Mouse (Mus musculus) lung, embryonic 16.5 days (tissue): ENCODE data around the gene Plcb2. TPM values are rescaled to one million over a fixed set of nuclear protein-coding genes. Genes with fewer than 3 reads are reported as not detected.

Experiments
- ATAC-seq: fragments of 200-750 bp; cut with Nextera tagmentation; 2 replicates; pipeline ENCODE4 v1.8.0; 2017; ENCODE audit warnings: low read depth, mild to moderate bottlenecking, moderate library complexity
- H3K27ac ChIP-seq: fragments of 300-500 bp; sonication (generic); 2 replicates; pipeline ENCODE4 v1.5.1; 2014; ENCODE audit warnings: mild to moderate bottlenecking, control low read depth, low read length
- H3K27me3 ChIP-seq: fragments of 300-500 bp; sonication (generic); 2 replicates; pipeline ENCODE4 v1.6.1; 2014; ENCODE audit warnings: low read depth, low read length, mixed read lengths; ENCODE audit not compliant: control insufficient read depth, insufficient read depth
- H3K36me3 ChIP-seq: fragments of 300-500 bp; sonication (generic); 2 replicates; pipeline ENCODE4 v1.6.1; 2014; ENCODE audit warnings: low read length; ENCODE audit not compliant: control insufficient read depth, insufficient read depth
- H3K4me1 ChIP-seq: fragments of 300-500 bp; sonication (generic); replicated peaks from 2 replicates; pipeline ENCODE4 v1.6.1; 2014; ENCODE audit warnings: low read length, mixed read lengths; ENCODE audit not compliant: control insufficient read depth, insufficient read depth
- H3K4me2 ChIP-seq: fragments of 300-500 bp; sonication (generic); 2 replicates; pipeline ENCODE4 v1.6.1; 2014; ENCODE audit warnings: low read depth, low read length, control low read depth
- H3K4me3 ChIP-seq: fragments of 300-500 bp; sonication (generic); 2 replicates; pipeline ENCODE4 v1.5.1; 2014; ENCODE audit warnings: mild to moderate bottlenecking, low read length, control low read depth
- H3K9ac ChIP-seq: fragments of 300-500 bp; sonication (generic); 2 replicates; pipeline ENCODE4 v1.6.1; 2014; ENCODE audit warnings: low read length, control low read depth
- H3K9me3 ChIP-seq: fragments of 300-500 bp; sonication (generic); 2 replicates; pipeline ENCODE4 v1.6.1; 2016; ENCODE audit warnings: low read length; ENCODE audit not compliant: control insufficient read depth
- WGBS: fragments of 180-500 bp; shearing (Covaris S2); extraction: QIAGEN DNeasy Blood & Tissue Kit; methylation state at CpG from one replicate; pipeline ENCODE4 v1.1.7; 2014; 5-methylcytosine and 5-hydroxymethylcytosine counted together
- polyA plus RNA-seq: library from polyadenylated mRNA; unstranded; fragments of >200 nt; fragmentation: Nextera tagmentation; extraction: Ambion mirVana; gene quantifications from 2 replicates; pipeline ENCODE4 v1.2.1, GENCODE M21; 2015

Gene Plcb2
- polyA plus RNA-seq, 1 experiment from 2014 or later: 1.6 TPM

GRCm38 (mm10) chr2:118697955-118698354 is 30.3 kb downstream of the Plcb2 start:
- no peak for ATAC-seq
- H3K27ac ChIP-seq: no peak overlapping the region
- H3K4me2 ChIP-seq: no peak overlapping the region
- peaks cover 29% of the 10 kb centered on the region for H3K4me1 ChIP-seq
- H3K4me3 ChIP-seq: no peak overlapping the region
- no peaks in the 10 kb centered on the region for H3K9me3 ChIP-seq
- H3K9ac ChIP-seq: no peak overlapping the region
- H3K36me3 ChIP-seq: no peaks in the 10 kb centered on the region
- WGBS: 31% methylated on average over 7 of the region's 7 CpGs
- peaks cover 37% of the 10 kb centered on the region for H3K27me3 ChIP-seq

GRCm38 (mm10) chr2:118697311-118697877 is 30.8 kb downstream of the Plcb2 start:
- H3K4me3 ChIP-seq: no peak overlapping the region
- peaks cover 23% of the 10 kb centered on the region for H3K4me1 ChIP-seq
- no peak for ATAC-seq
- WGBS: 32% methylated on average over 5 of the region's 5 CpGs
- no peak overlapping the region for H3K4me2 ChIP-seq
- no peak overlapping the region; the same call in 1 of the 2 replicates for H3K27ac ChIP-seq
- peaks cover 32% of the 10 kb centered on the region for H3K27me3 ChIP-seq
- no peaks in the 10 kb centered on the region for H3K36me3 ChIP-seq
- no peak overlapping the region for H3K9ac ChIP-seq
- H3K9me3 ChIP-seq: no peaks in the 10 kb centered on the region

GRCm38 (mm10) chr2:118696451-118697308 is 31.6 kb downstream of the Plcb2 start:
- H3K4me2 ChIP-seq: no peak overlapping the region
- H3K4me3 ChIP-seq: no peak overlapping the region
- peak; percentile 53; the same call in 1 of the 2 replicates for ATAC-seq
- no peak overlapping the region for H3K27ac ChIP-seq
- peaks cover 25% of the 10 kb centered on the region for H3K27me3 ChIP-seq
- WGBS: 32% methylated on average over 21 of the region's 21 CpGs
- H3K9me3 ChIP-seq: no peaks in the 10 kb centered on the region
- no peak overlapping the region for H3K9ac ChIP-seq
- peaks cover 21% of the 10 kb centered on the region for H3K4me1 ChIP-seq
- H3K36me3 ChIP-seq: no peaks in the 10 kb centered on the region

GRCm38 (mm10) chr2:118695677-118696232 is 32.5 kb downstream of the Plcb2 start:
- Histone ChIP-seq H3K27ac (no peak overlapping the region), H3K36me3 (no peaks in the 10 kb centered on the region), H3K9ac (no peak overlapping the region), H3K4me3 (no peak overlapping the region), H3K4me2 (no peak overlapping the region), H3K4me1 (peaks cover 20% of the 10 kb centered on the region), H3K27me3 (peaks cover 15% of the 10 kb centered on the region), H3K9me3 (no peaks in the 10 kb centered on the region)
- WGBS: 20% methylated on average over 11 of the region's 11 CpGs
- ATAC-seq: no peak

GRCm38 (mm10) chr2:118693370-118693966 is 34.8 kb downstream of the Plcb2 start:
- no peaks in the 10 kb centered on the region for H3K36me3 ChIP-seq
- H3K9ac ChIP-seq: no peak overlapping the region
- WGBS: 73% methylated on average over 19 of the region's 19 CpGs
- no peak overlapping the region for H3K4me2 ChIP-seq
- ATAC-seq: no peak
- H3K4me3 ChIP-seq: no peak overlapping the region
- peaks cover 6% of the 10 kb centered on the region; the same call in 1 of the 2 replicates for H3K27me3 ChIP-seq
- H3K4me1 ChIP-seq: peaks cover 16% of the 10 kb centered on the region
- no peak overlapping the region for H3K27ac ChIP-seq
- H3K9me3 ChIP-seq: no peaks in the 10 kb centered on the region

GRCm38 (mm10) chr2:118689875-118690274 is 38.4 kb downstream of the Plcb2 start:
- ATAC-seq: no peak
- no peaks in the 10 kb centered on the region for H3K9me3 ChIP-seq
- WGBS: 74% methylated on average over 10 of the region's 10 CpGs
- H3K4me2 ChIP-seq: no peak overlapping the region
- H3K36me3 ChIP-seq: no peaks in the 10 kb centered on the region
- H3K27ac ChIP-seq: no peak overlapping the region
- no peak overlapping the region for H3K4me3 ChIP-seq
- H3K4me1 ChIP-seq: 0 out of 2 replicates have a peak, but pooled peaks cover 2% of the 10 kb centered on the region
- no peaks in the 10 kb centered on the region for H3K27me3 ChIP-seq
- H3K9ac ChIP-seq: no peak overlapping the region

- Histone ChIP-seq H3K4me1 (0 out of 2 replicates have a peak, but pooled peaks cover 3% of the 10 kb centered on the region), H3K27ac (no peak overlapping the region), H3K9me3 (no peaks in the 10 kb centered on the region), H3K9ac (no peak overlapping the region), H3K27me3 (no peaks in the 10 kb centered on the region), H3K4me2 (no peak overlapping the region), H3K36me3 (no peaks in the 10 kb centered on the region), H3K4me3 (no peak overlapping the region)
- ATAC-seq: no peak
- WGBS: 87% methylated on average over 3 of the region's 3 CpGs
Measured at GRCm38 (mm10) chr2:118687791-118688190, 40.4 kb downstream of the Plcb2 start.

GRCm38 (mm10) chr2:118686693-118687092 is 41.5 kb downstream of the Plcb2 start:
- Histone ChIP-seq H3K36me3 (no peaks in the 10 kb centered on the region), H3K27ac (no peak overlapping the region), H3K9me3 (no peaks in the 10 kb centered on the region), H3K4me2 (no peak overlapping the region), H3K4me1 (peaks cover 8% of the 10 kb centered on the region; the same call in 1 of the 2 replicates), H3K9ac (no peak overlapping the region), H3K4me3 (no peak overlapping the region), H3K27me3 (no peaks in the 10 kb centered on the region)
- no peak for ATAC-seq
- WGBS: 38% methylated on average over 8 of the region's 8 CpGs

- WGBS: 76% methylated on average over 4 of the region's 4 CpGs
- peaks cover 8% of the 10 kb centered on the region; the same call in 1 of the 2 replicates for H3K4me1 ChIP-seq
- H3K36me3 ChIP-seq: no peaks in the 10 kb centered on the region
- no peak overlapping the region for H3K4me3 ChIP-seq
- H3K9me3 ChIP-seq: no peaks in the 10 kb centered on the region
- H3K9ac ChIP-seq: no peak overlapping the region
- no peak overlapping the region for H3K4me2 ChIP-seq
- no peaks in the 10 kb centered on the region for H3K27me3 ChIP-seq
- no peak for ATAC-seq
- H3K27ac ChIP-seq: no peak overlapping the region
Measured at GRCm38 (mm10) chr2:118685088-118685487, 43.1 kb downstream of the Plcb2 start.
